Mouse (Mus musculus): ENCODE data around the gene Adgre1.

Adgre1 gene

GRCm38 (mm10) chr17:57358441-57358840 lies at the start of gene Adgre1:
TSS of gene Adgre1 (plus strand) at chr17:57358691.
- in situ Hi-C loops (cut with MboI): no loop called here

DNA sequence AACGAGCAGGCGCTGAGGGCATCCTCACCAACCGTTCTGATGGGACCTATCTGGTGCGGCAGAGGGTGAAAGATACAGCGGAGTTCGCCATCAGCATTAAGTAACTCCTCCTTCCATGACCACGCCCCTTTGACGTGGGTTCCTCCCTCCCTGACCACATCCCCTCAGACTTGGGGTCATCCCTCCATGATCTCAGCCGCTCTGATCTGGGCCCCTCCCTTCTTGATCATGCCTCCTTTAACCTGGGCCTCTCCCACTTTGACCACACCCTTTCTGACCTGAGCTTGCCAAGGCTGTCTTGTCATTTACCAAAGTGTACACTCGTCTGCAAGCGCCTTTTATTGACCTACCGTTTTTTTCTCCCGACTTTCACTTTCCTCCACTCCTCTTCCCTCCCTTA lies 46.7 kb upstream of the Adgre1 start:
- in situ Hi-C loops (cut with MboI): no loop called here

DNA sequence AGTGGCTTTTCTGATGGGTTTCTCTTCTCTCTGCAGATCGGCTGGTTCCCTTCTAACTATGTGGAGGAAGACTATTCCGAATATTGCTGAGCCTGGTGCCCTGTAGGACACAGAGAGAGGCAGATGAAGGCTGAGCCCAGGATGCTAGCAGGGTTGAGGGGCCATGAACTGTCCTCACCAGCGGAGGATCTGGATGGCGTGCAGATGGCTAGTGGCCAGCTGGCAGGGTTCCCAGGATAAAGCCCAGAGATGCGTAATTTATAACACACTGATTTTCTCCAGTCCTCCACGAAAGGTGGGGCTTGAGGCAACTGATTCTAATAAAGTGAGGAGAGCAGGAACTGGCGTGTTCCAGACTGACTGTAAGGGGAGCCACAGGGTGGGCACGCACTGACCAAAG lies 30.9 kb upstream of the Adgre1 start:
- in situ Hi-C loops (cut with MboI): no loop called here

GRCm38 (mm10) chr17:57328944-57329343 lies 29.5 kb upstream of the Adgre1 start:
- in situ Hi-C loops (cut with MboI): no loop called here

- in situ Hi-C loops (cut with MboI): loop anchor here (10.0 kb wide), 4 partner anchors 86 to 336 kb away; partner anchors contain the start of genes Alkbh7, Clpp, Gpr108 and Trip10
Observed at GRCm38 (mm10) chr17:57330993-57331392, 27.5 kb upstream of the Adgre1 start.

- in situ Hi-C loops (cut with MboI): loop anchor here (10.0 kb wide), 4 partner anchors 87 to 337 kb away; partner anchors contain the start of genes Alkbh7, Clpp, Gpr108 and Trip10
Observed at GRCm38 (mm10) chr17:57332241-57332640, 26.2 kb upstream of the Adgre1 start.

DNA sequence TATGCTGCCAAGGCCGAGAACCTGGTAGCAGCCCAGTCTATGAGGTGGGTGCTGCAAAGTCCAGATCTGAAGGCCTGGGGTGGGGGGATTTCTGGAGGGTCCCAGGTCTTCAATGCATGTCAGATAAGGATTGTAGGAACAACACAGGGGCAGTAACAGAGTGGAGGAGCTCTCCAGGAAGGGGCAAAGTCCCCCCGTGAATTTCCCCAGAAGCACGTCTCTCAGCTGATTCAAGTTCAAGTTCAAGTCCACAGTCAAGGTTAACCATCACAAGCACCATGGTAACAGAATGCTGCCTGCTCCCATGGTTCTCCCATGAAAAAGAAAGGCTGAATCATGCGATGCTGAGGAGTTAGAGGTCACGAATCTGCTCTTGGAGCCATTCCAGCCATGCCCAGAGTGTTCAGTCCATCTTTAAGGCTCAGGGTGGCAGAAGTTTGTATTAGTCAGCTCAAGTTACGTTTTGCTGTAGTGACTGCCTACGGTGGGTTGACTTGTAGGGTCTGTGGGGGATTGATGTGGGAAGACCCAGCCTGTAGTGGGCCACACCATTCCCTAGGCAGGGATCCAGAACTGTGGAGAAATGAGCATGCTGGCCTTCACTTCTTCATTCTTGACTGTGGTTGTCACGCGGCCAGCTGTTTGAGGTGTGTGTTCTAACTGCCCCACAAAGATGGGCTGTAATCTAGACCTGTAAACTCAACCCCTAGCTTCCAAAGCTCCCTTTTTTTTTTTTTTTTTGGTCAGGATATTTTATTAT lies 24.3 kb upstream of the Adgre1 start:
- in situ Hi-C loops (cut with MboI): loop anchor here (10.0 kb wide), 4 partner anchors 89 to 339 kb away; partner anchors contain the start of genes Alkbh7, Clpp, Gpr108 and Trip10

GRCm38 (mm10) chr17:57334761-57335150 lies 23.7 kb upstream of the Adgre1 start:
- in situ Hi-C loops (cut with MboI): loop anchor here (10.0 kb wide), 4 partner anchors 90 to 340 kb away; partner anchors contain the start of genes Alkbh7, Clpp, Gpr108 and Trip10

- in situ Hi-C loops (cut with MboI): loop anchor here (10.0 kb wide), 4 partner anchors 90 to 340 kb away; partner anchors contain the start of genes Alkbh7, Clpp, Gpr108 and Trip10
Observed at GRCm38 (mm10) chr17:57335194-57335593, 23.3 kb upstream of the Adgre1 start.

DNA sequence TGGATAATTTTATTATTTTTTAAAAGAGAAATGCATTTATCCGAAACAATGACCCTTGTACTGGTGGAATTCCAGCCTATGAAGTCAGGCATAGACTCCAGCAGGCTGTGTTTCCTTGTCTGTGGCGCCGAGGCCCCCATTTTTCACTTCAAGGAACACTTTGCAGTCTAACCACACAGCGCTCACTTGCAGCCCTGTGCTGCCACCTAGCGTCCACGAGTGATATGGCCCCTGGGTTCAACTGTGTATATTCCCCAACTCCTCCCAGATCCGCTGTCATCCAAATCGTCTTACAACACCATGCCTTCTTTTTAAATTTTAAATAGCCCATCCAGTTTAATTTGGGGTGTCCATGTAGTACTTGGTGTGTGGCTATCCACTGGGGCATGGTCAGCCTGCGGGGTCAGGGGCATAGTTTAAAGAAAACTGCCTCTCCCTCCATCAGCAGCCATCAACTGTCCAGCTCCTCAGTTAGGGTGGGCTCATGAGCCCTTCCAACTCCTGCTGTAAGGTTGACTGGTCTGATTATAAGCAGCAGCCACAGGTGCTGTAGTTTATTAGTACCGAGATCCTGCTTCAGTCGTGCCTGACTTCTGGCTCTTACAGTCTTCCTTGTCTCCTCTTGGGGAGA lies 22.7 kb upstream of the Adgre1 start:
- in situ Hi-C loops (cut with MboI): loop anchor here (10.0 kb wide), 4 partner anchors 91 to 341 kb away; partner anchors contain the start of genes Alkbh7, Clpp, Gpr108 and Trip10

- in situ Hi-C loops (cut with MboI): loop anchor here (10.0 kb wide), 4 partner anchors 93 to 343 kb away; partner anchors contain the start of genes Alkbh7, Clpp, Gpr108 and Trip10
Observed at GRCm38 (mm10) chr17:57337996-57338395, 20.5 kb upstream of the Adgre1 start.

DNA sequence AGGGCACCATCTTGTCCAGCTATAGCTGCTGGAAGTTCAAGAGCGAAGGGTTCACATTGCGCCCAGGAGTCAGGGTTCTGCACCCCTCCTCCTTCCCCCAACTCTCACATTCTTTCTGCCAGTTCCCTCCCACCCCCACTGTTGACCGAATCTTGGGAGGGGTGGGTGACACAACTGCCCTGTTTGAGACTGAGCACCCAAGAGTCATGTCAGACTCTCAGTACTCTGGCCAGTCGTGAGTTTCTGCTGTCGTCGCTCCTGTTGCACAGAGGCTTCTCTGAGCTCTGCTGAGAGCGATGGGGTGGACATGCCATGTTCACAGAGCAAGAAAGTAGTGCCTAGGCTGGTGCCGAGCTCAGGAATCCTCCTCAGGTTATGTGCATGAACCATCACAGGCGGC lies 19.2 kb upstream of the Adgre1 start:
- in situ Hi-C loops (cut with MboI): loop anchor here (10.0 kb wide), 4 partner anchors 94 to 344 kb away; partner anchors contain the start of genes Alkbh7, Clpp, Gpr108 and Trip10

DNA sequence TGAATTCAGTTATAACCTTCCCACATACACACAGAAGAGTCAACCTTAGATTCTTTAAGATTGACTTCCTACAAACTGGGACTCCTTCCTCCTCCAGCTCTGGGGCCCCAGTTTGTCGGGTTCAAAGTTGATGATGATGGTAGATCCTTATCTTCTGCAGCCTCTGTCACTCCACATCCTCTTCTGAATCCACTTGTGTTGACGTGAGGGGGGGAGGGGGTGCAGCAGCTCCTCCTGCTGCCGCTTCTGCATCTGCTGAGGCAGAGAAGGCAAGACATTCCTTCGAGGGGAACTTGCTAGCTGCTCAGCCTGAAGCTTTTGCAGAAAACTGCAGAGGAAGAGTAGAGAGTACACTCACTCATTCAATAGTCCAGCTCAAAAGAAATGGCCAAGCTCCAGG lies 16.9 kb upstream of the Adgre1 start:
- in situ Hi-C loops (cut with MboI): no loop called here

GRCm38 (mm10) chr17:57344029-57344707 lies 14.3 kb upstream of the Adgre1 start:
- in situ Hi-C loops (cut with MboI): no loop called here

DNA sequence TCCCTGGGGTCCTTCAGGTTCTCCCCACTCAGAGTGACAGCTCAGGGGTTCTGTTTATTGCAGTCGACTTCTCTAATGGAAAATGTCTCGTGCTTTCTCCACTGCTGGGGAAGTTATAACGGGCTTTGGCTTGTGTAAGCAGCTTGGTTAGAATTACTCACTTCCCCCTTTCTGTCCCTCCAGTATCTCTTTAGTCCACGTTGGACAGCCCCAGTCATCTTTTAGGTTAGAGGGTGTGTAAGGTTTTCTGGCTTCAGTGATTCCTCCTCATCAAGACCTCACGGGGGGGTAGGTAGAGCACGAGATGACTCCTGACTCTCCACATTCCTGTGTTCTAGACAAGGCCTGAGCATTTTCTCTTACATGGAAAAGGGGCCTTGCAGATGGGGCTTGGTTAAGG lies 11.5 kb upstream of the Adgre1 start:
- in situ Hi-C loops (cut with MboI): no loop called here

DNA sequence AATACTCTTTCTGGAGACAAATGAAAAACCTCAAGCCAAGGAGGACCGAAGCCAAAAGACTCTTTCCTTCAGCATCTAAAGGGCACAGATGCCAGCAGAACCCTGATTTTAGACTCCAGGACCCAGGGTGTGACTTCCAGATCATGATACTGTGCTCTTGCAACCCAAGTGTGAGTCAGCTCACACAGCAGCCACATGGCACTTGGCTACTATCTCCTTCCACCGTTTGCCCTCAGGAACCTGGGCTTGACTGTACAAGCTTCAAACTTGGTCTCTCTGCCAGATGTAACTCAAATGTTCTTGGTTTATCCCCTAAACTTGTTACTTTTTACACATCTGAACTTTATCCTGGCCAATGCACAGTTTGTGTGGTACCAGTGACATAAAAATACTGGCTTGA lies 10.7 kb upstream of the Adgre1 start:
- in situ Hi-C loops (cut with MboI): no loop called here

DNA sequence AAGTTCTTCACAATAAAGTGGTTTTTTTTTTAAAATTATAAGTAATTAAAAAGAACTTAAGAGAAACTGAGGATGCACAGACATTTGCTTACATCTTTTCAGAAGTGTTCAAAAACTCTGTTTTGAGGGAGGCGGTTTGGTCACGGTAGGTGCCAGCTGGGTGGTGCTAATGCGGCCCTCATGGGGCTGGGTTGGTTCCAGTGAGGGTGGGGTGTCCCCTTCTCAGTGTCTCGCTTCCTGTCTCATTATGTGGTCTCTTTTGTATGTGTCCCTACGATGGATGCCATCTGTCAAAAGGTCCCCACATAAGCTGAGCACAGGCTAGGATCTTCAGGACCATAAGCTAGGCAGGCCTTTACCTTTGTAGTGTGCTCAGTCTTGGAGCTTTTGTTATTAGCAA lies 9.4 kb upstream of the Adgre1 start:
- in situ Hi-C loops (cut with MboI): no loop called here

DNA sequence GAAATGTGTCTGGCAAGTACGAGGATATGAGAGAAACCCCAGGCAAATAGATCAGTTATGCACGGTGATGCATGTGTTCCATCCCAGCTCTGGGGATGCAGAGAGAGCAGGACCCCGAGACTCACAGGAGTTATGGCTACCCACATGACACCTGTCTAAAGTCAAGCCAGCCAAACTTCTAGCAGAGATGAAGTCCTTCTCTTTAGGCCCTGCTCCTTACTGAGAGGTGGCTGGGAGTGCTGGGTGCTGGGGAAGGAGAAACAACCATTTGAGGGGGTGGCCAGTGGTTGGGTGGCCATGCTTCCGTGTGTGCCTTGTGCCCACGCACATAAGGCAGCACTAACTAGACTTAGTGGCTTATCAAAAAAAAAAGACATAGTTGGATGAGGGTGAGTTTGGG lies 8.3 kb upstream of the Adgre1 start:
- in situ Hi-C loops (cut with MboI): no loop called here

DNA sequence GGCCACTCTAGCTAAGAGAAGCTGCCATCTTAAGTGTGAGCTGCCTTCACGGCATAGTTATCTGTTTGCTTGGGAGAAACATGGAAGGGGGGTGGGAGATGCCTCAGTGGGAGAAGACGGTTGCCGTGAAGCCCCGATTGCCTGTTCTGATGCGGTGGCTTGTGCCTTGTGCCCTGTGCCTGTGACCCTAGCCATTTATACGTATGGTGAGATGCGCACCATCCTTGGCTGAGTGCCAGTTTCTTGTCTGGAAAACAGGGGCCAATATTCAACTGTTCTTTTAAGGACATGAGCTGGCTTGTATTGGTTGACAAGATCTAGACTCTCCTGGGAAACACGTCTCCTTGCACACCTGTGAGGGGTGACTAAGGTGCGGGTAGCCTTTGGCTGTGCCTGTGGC lies 7.4 kb upstream of the Adgre1 start:
- in situ Hi-C loops (cut with MboI): no loop called here

DNA sequence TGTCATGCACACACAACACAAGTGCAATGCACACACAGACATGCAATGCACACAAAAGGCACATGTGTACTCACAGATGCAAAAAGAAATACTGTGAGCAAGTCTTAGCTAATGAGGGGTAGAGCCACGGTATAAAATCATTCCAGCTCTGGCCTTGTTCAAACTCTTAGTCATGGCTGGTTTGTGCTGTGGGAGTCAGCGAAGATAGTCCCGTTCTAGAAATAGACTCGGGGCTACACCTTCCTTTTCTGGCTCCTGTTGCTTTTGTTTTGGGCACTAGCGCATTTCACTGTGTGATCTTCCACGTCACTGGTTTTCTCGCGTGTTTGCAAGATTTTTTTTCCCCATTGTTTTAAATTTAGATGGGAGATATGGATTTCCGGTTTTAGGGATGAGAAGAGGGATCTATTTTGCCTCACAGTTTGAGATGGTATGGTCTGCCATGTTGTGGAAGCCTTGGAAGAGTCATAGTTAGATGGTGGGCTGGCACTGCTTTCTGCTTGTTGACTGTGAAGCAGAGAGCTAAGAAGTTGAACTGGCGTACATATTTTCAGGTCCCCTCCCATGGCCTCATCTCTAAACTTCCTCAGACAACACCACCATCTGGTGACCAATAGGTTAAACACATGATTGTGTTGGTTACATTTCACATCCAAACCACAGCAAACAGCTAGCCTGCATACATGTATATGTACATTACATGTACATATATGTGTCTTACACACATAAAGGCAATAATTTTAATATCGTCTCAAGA lies 1.2 kb downstream of the Adgre1 start:
- in situ Hi-C loops (cut with MboI): no loop called here
